Mouse (Mus musculus) stomach, postnatal 0 days (tissue): Measurements from ENCODE around the gene Fnip1.

Source experiments
- CTCF ChIP-seq: IDR thresholded peaks from 2 replicates; pipeline ENCODE4 v1.5.1; 2016; ENCODE audit warnings: antibody characterized with exemption, low read depth, mild to moderate bottlenecking, moderate library complexity
- EP300 ChIP-seq: optimal IDR thresholded peaks from 2 replicates; pipeline ENCODE3; 2016; ENCODE audit warnings: antibody characterized with exemption

DNA sequence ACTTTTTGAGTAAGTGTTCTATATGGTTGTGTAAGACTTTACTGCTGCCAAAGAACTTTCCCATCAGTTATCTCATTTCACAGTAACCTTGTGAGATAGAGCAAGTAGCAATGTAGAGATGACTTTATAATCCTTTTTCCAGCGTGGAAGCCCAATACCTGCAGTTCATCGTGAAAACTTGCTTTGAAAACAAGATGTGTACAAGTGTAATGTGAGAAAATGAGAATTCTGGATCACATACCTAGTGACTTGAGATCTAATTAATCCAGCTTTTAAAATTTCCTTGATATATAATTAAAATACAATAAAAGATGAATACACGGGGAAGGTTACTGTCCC, 1.7 kb downstream of the Fnip1 start:
- no peak for TF ChIP-seq CTCF
- TF ChIP-seq EP300: no peak
